9 mouse cellular contexts compared by ENCODE assay signal in the genomic region with DNA sequence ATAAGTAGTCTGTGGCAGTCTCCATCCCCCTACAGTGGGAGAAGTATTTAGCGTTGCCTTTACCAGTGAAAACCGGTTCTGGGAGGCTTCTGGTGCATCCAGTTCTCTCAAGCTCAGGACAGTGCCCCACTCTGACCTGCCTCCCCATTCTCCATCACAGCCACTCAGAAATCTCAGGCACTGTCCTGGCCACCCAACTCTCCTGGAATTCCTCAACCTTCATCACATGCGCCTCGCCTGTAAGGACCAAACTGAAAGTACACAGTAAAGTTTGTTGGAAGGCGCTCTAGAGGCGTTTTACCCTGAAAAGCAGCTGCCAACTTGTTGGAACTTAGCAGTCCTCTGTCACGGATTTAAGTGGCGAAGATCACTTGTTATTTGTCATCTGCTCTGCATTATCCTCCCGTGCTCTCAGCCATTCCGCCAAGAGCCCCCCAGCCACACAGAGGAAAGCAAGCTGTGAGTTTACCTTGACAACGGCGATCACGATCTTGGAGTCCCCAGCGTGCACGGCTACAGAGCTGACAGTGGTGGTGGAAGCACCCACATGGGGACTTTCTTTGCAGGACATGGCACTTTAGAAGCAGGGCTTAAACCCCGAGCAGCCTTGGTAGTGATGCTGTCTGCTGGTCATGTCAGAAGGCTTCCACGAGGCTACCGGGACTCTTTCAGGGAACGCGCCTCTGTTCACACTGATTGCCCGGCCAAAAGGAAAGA. TPM values are rescaled to one million over a fixed set of nuclear protein-coding genes. Genes with fewer than 3 reads are reported as not detected.
DNase-seq lines count a peak whose midpoint lies in the region; ATAC-seq and TF ChIP-seq lines count a peak whose summit lies in the region.
"Had no signal": no experiment of that assay in that cellular context is flagged by ENCODE, and none has a peak within 500 bp of the region (broad histone marks: within the 10 kb centered on the region; RNA-seq: fewer than 3 reads in every experiment).

No protein-coding gene starts in this region.

- peak overlapping the region; percentile 60 for H3K27ac ChIP-seq in embryonic facial prominence, embryonic 13.5 days
- peak overlapping the region; percentile 92 for H3K27ac ChIP-seq in heart, embryonic 11.5 days (ENCODE audit: low read depth, low read length)
- H3K27ac ChIP-seq in lung, embryonic 16.5 days (ENCODE audit: low read length): peak overlapping the region; percentile 94
- H3K27ac ChIP-seq in olfactory bulb, adult 2 months (ENCODE audit: insufficient read depth, low read depth, low read length): peak overlapping the region; percentile 58

- 1% methylated on average over 21 of the region's 21 CpGs for WGBS in embryonic facial prominence, embryonic 13.5 days
- 1% methylated on average over 21 of the region's 21 CpGs for WGBS in heart, embryonic 11.5 days (ENCODE audit: insufficient replicate concordance)
- WGBS in lung, embryonic 16.5 days: under 1% methylated on average over 21 of the region's 21 CpGs
- WGBS in olfactory bulb, adult 2 months: 4% methylated on average over 21 of the region's 21 CpGs

- H3K9ac ChIP-seq in embryonic facial prominence, embryonic 13.5 days: peak overlapping the region; percentile 73
- H3K9ac ChIP-seq in heart, embryonic 11.5 days (ENCODE audit: low read depth, low read length): peak overlapping the region; percentile 80
- peak overlapping the region; percentile 82 for H3K9ac ChIP-seq in lung, embryonic 16.5 days (ENCODE audit: low read length)

- TF ChIP-seq CTCF in olfactory bulb, adult 2 months (IDR thresholded peaks at IDR 0.05; ENCODE audit: insufficient read depth, low read depth, low read length): no peak

- peaks cover 11% of the 10 kb centered on the region for H3K27me3 ChIP-seq in embryonic facial prominence, embryonic 13.5 days
- H3K27me3 ChIP-seq in heart, embryonic 11.5 days (ENCODE audit: control insufficient read depth, insufficient read depth, low read length): no peaks in the 10 kb centered on the region
- H3K27me3 ChIP-seq in lung, embryonic 16.5 days (ENCODE audit: control insufficient read depth, insufficient read depth, low read depth, low read length): no peaks in the 10 kb centered on the region
- H3K27me3 ChIP-seq: CH12.LX had no signal

- peak overlapping the region; percentile 89 for H3K4me2 ChIP-seq in embryonic facial prominence, embryonic 13.5 days
- peak overlapping the region; percentile 77 for H3K4me2 ChIP-seq in heart, embryonic 11.5 days
- H3K4me2 ChIP-seq in lung, embryonic 16.5 days (ENCODE audit: low read depth, low read length): peak overlapping the region; percentile 86

- no peaks in the 10 kb centered on the region for H3K36me3 ChIP-seq in embryonic facial prominence, embryonic 13.5 days
- no peaks in the 10 kb centered on the region; the same call in 1 of the 2 replicates for H3K36me3 ChIP-seq in heart, embryonic 11.5 days (ENCODE audit: control insufficient read depth, insufficient read depth, low read length)
- H3K36me3 ChIP-seq in lung, embryonic 16.5 days (ENCODE audit: control insufficient read depth, insufficient read depth, low read length): no peaks in the 10 kb centered on the region

- no peaks in the 10 kb centered on the region for H3K9me3 ChIP-seq in embryonic facial prominence, embryonic 13.5 days
- H3K9me3 ChIP-seq in heart, embryonic 11.5 days (replicated peaks; ENCODE audit: control insufficient read depth, low read length): no peaks in the 10 kb centered on the region
- no peaks in the 10 kb centered on the region for H3K9me3 ChIP-seq in lung, embryonic 16.5 days (ENCODE audit: control insufficient read depth, low read length)

- 0 out of 2 replicates have a peak, but pooled peaks have one; percentile 70 for ATAC-seq in embryonic facial prominence, embryonic 13.5 days (ENCODE audit: insufficient number of reproducible peaks, insufficient read depth, low FRiP score, low TSS enrichment, low read depth)
- peak; percentile 45 for ATAC-seq in heart, embryonic 11.5 days (replicated peaks; ENCODE audit: insufficient number of reproducible peaks, low FRiP score, low TSS enrichment)
- ATAC-seq in lung, embryonic 16.5 days (ENCODE audit: low read depth): peak; percentile 67

- TF ChIP-seq POLR2A in olfactory bulb, adult 2 months (IDR thresholded peaks at IDR 0.05; ENCODE audit: insufficient read depth, low read depth, low read length): no peak

- peaks cover 26% of the 10 kb centered on the region for H3K4me1 ChIP-seq in embryonic facial prominence, embryonic 13.5 days
- peaks cover 48% of the 10 kb centered on the region for H3K4me1 ChIP-seq in heart, embryonic 11.5 days (ENCODE audit: control insufficient read depth, insufficient read depth, low read length)
- peaks cover 42% of the 10 kb centered on the region for H3K4me1 ChIP-seq in lung, embryonic 16.5 days (replicated peaks; ENCODE audit: control insufficient read depth, insufficient read depth, low read length)
- H3K4me1 ChIP-seq in olfactory bulb, adult 2 months (ENCODE audit: control insufficient read depth, insufficient read depth, low read length): peaks cover 21% of the 10 kb centered on the region

- peak overlapping the region; percentile 51 for H3K4me3 ChIP-seq in embryonic facial prominence, embryonic 13.5 days
- peak overlapping the region; percentile 65 for H3K4me3 ChIP-seq in heart, embryonic 11.5 days (ENCODE audit: low read depth, low read length)
- peak overlapping the region; percentile 68 for H3K4me3 ChIP-seq in lung, embryonic 16.5 days (ENCODE audit: low read length)
- H3K4me3 ChIP-seq in olfactory bulb, adult 2 months (ENCODE audit: insufficient read depth, low read depth, low read length): peak overlapping the region; percentile 46

- DNase-seq in cerebellum, postnatal 14 days: peak; percentile 11 to 19
- DNase-seq in cerebellum, adult 8-10 months: no peak
- DNase-seq in kidney, adult 8-10 months: peak; percentile 57 to 70
- no peak for DNase-seq in right cerebral cortex, postnatal 25 days

RNA-seq across cellular contexts. Expression of a gene that starts 0.4 kb away (rescaled TPM):
- polyA plus RNA-seq in embryonic facial prominence, embryonic 13.5 days (2015; fragmentation: Nextera tagmentation; extraction: Ambion mirVana): 4.7 and 4.9 TPM in 2 replicates
- polyA plus RNA-seq in heart, embryonic 11.5 days (2014; fragmentation: Nextera tagmentation; extraction: Ambion mirVana): 163 and 234 TPM in 2 replicates
- polyA plus RNA-seq in lung, embryonic 16.5 days (2015; fragmentation: Nextera tagmentation; extraction: Ambion mirVana): 19.6 and 25.1 TPM in 2 replicates
- not detected in 2 replicates for polyA plus RNA-seq in olfactory bulb, adult 2 months (2012; ENCODE audit: insufficient read depth, insufficient read length, low replicate concordance, missing spikeins)

Comparison
In these comparisons a context has a peak if more than half of its experiments do, and no peak if none do; other contexts are left out.
1. DNase-seq: peak in cerebellum, postnatal 14 days (2 of 2) and kidney, adult 8-10 months (2 of 2); none in cerebellum, adult 8-10 months (single experiment) and right cerebral cortex, postnatal 25 days (single experiment).
2. Peak in every context shown above with its lines, with median percentiles within 50 percentile points of each other: ATAC-seq, H3K27ac ChIP-seq, H3K4me2 ChIP-seq, H3K4me3 ChIP-seq and H3K9ac ChIP-seq.